Comparison of ENCODE assay signal across 22 mouse cellular contexts in genomic region chr6:123793746-123794145, GRCm38 (mm10). TPM values are rescaled to one million over a fixed set of nuclear protein-coding genes. Genes with fewer than 3 reads are reported as not detected.
DNase-seq lines count a peak whose midpoint lies in the region; ATAC-seq and TF ChIP-seq lines count a peak whose summit lies in the region.
"Had no signal": no experiment of that assay in that cellular context is flagged by ENCODE, and none has a peak within 500 bp of the region (broad histone marks: within the 10 kb centered on the region; RNA-seq: fewer than 3 reads in every experiment).

No protein-coding gene starts in this region.

- no peak for TF ChIP-seq EP300 in heart, postnatal 0 days (IDR thresholded peaks at IDR 0.05; ENCODE audit: low read depth)

- H3K4me1 ChIP-seq in heart, postnatal 0 days (ENCODE audit: control insufficient read depth, insufficient read depth) = no peaks in the 10 kb centered on the region
- H3K4me1 ChIP-seq: embryonic facial prominence, embryonic 10.5 days; forebrain, embryonic 15.5 days; heart, embryonic 13.5 days; limb, embryonic 10.5 days; liver, embryonic 12.5 days; neural tube, embryonic 13.5 days had no signal

- H3K27me3 ChIP-seq in heart, postnatal 0 days (ENCODE audit: control insufficient read depth, insufficient read depth, low read length) = no peaks in the 10 kb centered on the region
- H3K27me3 ChIP-seq: forebrain, embryonic 15.5 days; heart, embryonic 13.5 days; liver, embryonic 12.5 days; neural tube, embryonic 13.5 days had no signal

- no peak overlapping the region for H3K27ac ChIP-seq in heart, postnatal 0 days (ENCODE audit: low read depth)
- H3K27ac ChIP-seq: embryonic facial prominence, embryonic 10.5 days; forebrain, embryonic 15.5 days; heart, embryonic 13.5 days; limb, embryonic 10.5 days; liver, embryonic 12.5 days; neural tube, embryonic 13.5 days had no signal

- no peak overlapping the region for H3K9ac ChIP-seq in heart, postnatal 0 days (replicated peaks; ENCODE audit: low read depth, low read length)
- H3K9ac ChIP-seq: forebrain, embryonic 15.5 days; heart, embryonic 13.5 days; liver, embryonic 12.5 days; neural tube, embryonic 13.5 days had no signal

- no peak overlapping the region for H3K4me3 ChIP-seq in heart, postnatal 0 days (ENCODE audit: low read depth, low read length)
- H3K4me3 ChIP-seq: embryonic facial prominence, embryonic 10.5 days; forebrain, embryonic 15.5 days; heart, embryonic 13.5 days; limb, embryonic 10.5 days; liver, embryonic 12.5 days; neural tube, embryonic 13.5 days had no signal

- no peak overlapping the region for H3K4me2 ChIP-seq in heart, postnatal 0 days (ENCODE audit: low read depth, low read length)
- H3K4me2 ChIP-seq: forebrain, embryonic 15.5 days; heart, embryonic 13.5 days; liver, embryonic 12.5 days; neural tube, embryonic 13.5 days had no signal

- DNase-seq in heart, postnatal 0 days (ENCODE audit: low spot score) = no peak
- DNase-seq in heart, adult 11 months = no peak
- peak; percentile 6 for DNase-seq in thymus, postnatal 4 days
- no peak for DNase-seq in thymus, postnatal 10 days (ENCODE audit: low spot score in 2 of 2)
- no peak for DNase-seq in natural killer cell, adult 2 months (ENCODE audit: low spot score in 2 of 2)
- no peak for DNase-seq in MN1 (ENCODE audit: low spot score)
- DNase-seq in spleen, postnatal 14 days (ENCODE audit: low spot score in 2 of 2) = no peak
- DNase-seq: adrenal gland, postnatal 10 days; cerebellum, adult 2 months; kidney, adult 2 months; thymus, postnatal 14 days had no signal

- no peaks in the 10 kb centered on the region for H3K36me3 ChIP-seq in heart, postnatal 0 days (replicated peaks; ENCODE audit: control insufficient read depth, insufficient read depth, low read length)
- H3K36me3 ChIP-seq: embryonic facial prominence, embryonic 10.5 days; forebrain, embryonic 15.5 days; heart, embryonic 13.5 days; limb, embryonic 10.5 days; liver, embryonic 12.5 days; neural tube, embryonic 13.5 days had no signal

- WGBS in heart, postnatal 0 days = 28% methylated on average over 9 of the region's 9 CpGs

- H3K9me3 ChIP-seq in heart, postnatal 0 days (replicated peaks; ENCODE audit: control insufficient read depth, low read length) = peaks cover 7% of the 10 kb centered on the region; the same call in 1 of the 2 replicates
- H3K9me3 ChIP-seq: forebrain, embryonic 15.5 days; heart, embryonic 13.5 days; limb, embryonic 10.5 days; liver, embryonic 12.5 days; neural tube, embryonic 13.5 days had no signal

- ATAC-seq in heart, postnatal 0 days (ENCODE audit: insufficient read depth, low read depth) = no peak
- ATAC-seq in megakaryocyte progenitor cell, adult 5-6 weeks (replicated peaks; ENCODE audit: poor library complexity) = 0 out of 2 replicates have a peak, but pooled peaks have one; percentile 26
- ATAC-seq: forebrain, embryonic 15.5 days; liver, embryonic 12.5 days had no signal

- 0 out of 2 replicates have a peak, but pooled peaks have one; percentile 1 for TF ChIP-seq CTCF in heart, postnatal 0 days (IDR thresholded peaks at IDR 0.05; ENCODE audit: low read depth)

RNA-seq across cellular contexts. Expression of gene Vmn2r24, which starts 15.1 kb away (rescaled TPM):
- not detected in 2 replicates for total RNA-seq in heart, postnatal 0 days (2014; rRNA removed; ENCODE audit: low replicate concordance)
- not detected in 2 replicates for polyA plus RNA-seq in heart, postnatal 0 days (2015; fragmentation: Nextera tagmentation; extraction: Ambion mirVana)
- not detected in 2 replicates for total RNA-seq in megakaryocyte progenitor cell, adult 5-6 weeks (2015)
- not detected in 2 replicates for total RNA-seq in megakaryocyte progenitor cell, adult 5-6 weeks (2017)
- total RNA-seq: adrenal gland, postnatal 10 days; gastrocnemius, postnatal 4 days; hematopoietic stem cell, adult 5-6 weeks; layer of hippocampus, adult 18-20 months had no signal
- polyA plus RNA-seq: cerebellum, adult 2 months; embryonic facial prominence, embryonic 10.5 days; forebrain, embryonic 15.5 days; heart, embryonic 13.5 days; kidney, adult 2 months; limb, embryonic 10.5 days; liver, embryonic 12.5 days; lung, embryonic 16.5 days; neural tube, embryonic 13.5 days had no signal

RNA-seq across cellular contexts. Expression of gene Vmn2r25, which starts 59.5 kb away (rescaled TPM):
- not detected in 2 replicates for total RNA-seq in heart, postnatal 0 days (2014; rRNA removed; ENCODE audit: low replicate concordance)
- not detected in 2 replicates for polyA plus RNA-seq in heart, postnatal 0 days (2015; fragmentation: Nextera tagmentation; extraction: Ambion mirVana)
- total RNA-seq in megakaryocyte progenitor cell, adult 5-6 weeks (2015) = not detected in 2 replicates
- total RNA-seq in megakaryocyte progenitor cell, adult 5-6 weeks (2017) = not detected in 2 replicates
- total RNA-seq: adrenal gland, postnatal 10 days; gastrocnemius, postnatal 4 days; hematopoietic stem cell, adult 5-6 weeks; layer of hippocampus, adult 18-20 months had no signal
- polyA plus RNA-seq: cerebellum, adult 2 months; embryonic facial prominence, embryonic 10.5 days; forebrain, embryonic 15.5 days; heart, embryonic 13.5 days; kidney, adult 2 months; limb, embryonic 10.5 days; liver, embryonic 12.5 days; lung, embryonic 16.5 days; neural tube, embryonic 13.5 days had no signal
